In genomic region chr11:94933584-94933983, GRCm38 (mm10) we compare ENCODE assay signal across 12 mouse cellular contexts. TPM values are rescaled to one million over a fixed set of nuclear protein-coding genes. Genes with fewer than 3 reads are reported as not detected.
DNase-seq lines count a peak whose midpoint lies in the region; ATAC-seq and TF ChIP-seq lines count a peak whose summit lies in the region.
"Had no signal": no experiment of that assay in that cellular context is flagged by ENCODE, and none has a peak within 500 bp of the region (broad histone marks: within the 10 kb centered on the region; RNA-seq: fewer than 3 reads in every experiment).

No protein-coding gene starts in this region.

- H3K4me1 ChIP-seq in lung, embryonic 16.5 days (replicated peaks; ENCODE audit: control insufficient read depth, insufficient read depth, low read length), result peaks cover 29% of the 10 kb centered on the region
- peaks cover 56% of the 10 kb centered on the region for H3K4me1 ChIP-seq in heart, embryonic 15.5 days (replicated peaks)
- peaks cover 11% of the 10 kb centered on the region for H3K4me1 ChIP-seq in small intestine, adult 2 months (ENCODE audit: control insufficient read depth, insufficient read depth, insufficient read length, low read length)
- H3K4me1 ChIP-seq in midbrain, embryonic 15.5 days, result peaks cover 17% of the 10 kb centered on the region

- no peaks in the 10 kb centered on the region for H3K36me3 ChIP-seq in lung, embryonic 16.5 days (ENCODE audit: control insufficient read depth, insufficient read depth, low read length)
- no peaks in the 10 kb centered on the region for H3K36me3 ChIP-seq in heart, embryonic 15.5 days
- no peaks in the 10 kb centered on the region for H3K36me3 ChIP-seq in small intestine, adult 2 months (ENCODE audit: control insufficient read depth, insufficient read depth, low read length)
- H3K36me3 ChIP-seq in midbrain, embryonic 15.5 days (replicated peaks), result no peaks in the 10 kb centered on the region

- peak overlapping the region; percentile 85 for H3K27ac ChIP-seq in gastrocnemius, adult 2 months
- peak overlapping the region; percentile 90 for H3K27ac ChIP-seq in lung, embryonic 16.5 days (ENCODE audit: low read length)
- H3K27ac ChIP-seq in heart, embryonic 15.5 days, result peak overlapping the region; percentile 66
- H3K27ac ChIP-seq in small intestine, adult 2 months (ENCODE audit: insufficient read depth, low read depth, low read length), result peak overlapping the region; percentile 25; the same call in 1 of the 2 replicates
- H3K27ac ChIP-seq in midbrain, embryonic 15.5 days, result no peak overlapping the region

- H3K27me3 ChIP-seq in lung, embryonic 16.5 days (ENCODE audit: control insufficient read depth, insufficient read depth, low read depth, low read length), result peaks cover 4% of the 10 kb centered on the region; the same call in 1 of the 2 replicates
- H3K27me3 ChIP-seq in heart, embryonic 15.5 days, result peaks cover 41% of the 10 kb centered on the region
- H3K27me3 ChIP-seq in small intestine, adult 2 months (ENCODE audit: control insufficient read depth, insufficient read depth, low read length), result peaks cover 7% of the 10 kb centered on the region; the same call in 1 of the 2 replicates
- peaks cover 46% of the 10 kb centered on the region for H3K27me3 ChIP-seq in midbrain, embryonic 15.5 days (replicated peaks)

- H3K4me2 ChIP-seq in lung, embryonic 16.5 days (ENCODE audit: low read depth, low read length), result peak overlapping the region; percentile 1; the same call in 1 of the 2 replicates
- H3K4me2 ChIP-seq in heart, embryonic 15.5 days, result peak overlapping the region; percentile 23; the same call in 1 of the 2 replicates
- no peak overlapping the region for H3K4me2 ChIP-seq in midbrain, embryonic 15.5 days

- no peaks in the 10 kb centered on the region for H3K9me3 ChIP-seq in lung, embryonic 16.5 days (ENCODE audit: control insufficient read depth, low read length)
- no peaks in the 10 kb centered on the region for H3K9me3 ChIP-seq in heart, embryonic 15.5 days (replicated peaks)
- no peaks in the 10 kb centered on the region for H3K9me3 ChIP-seq in midbrain, embryonic 15.5 days

- 5% methylated on average over 8 of the region's 8 CpGs for WGBS in lung, embryonic 16.5 days
- 29% methylated on average over 8 of the region's 8 CpGs for WGBS in heart, embryonic 15.5 days
- 48% methylated on average over 8 of the region's 8 CpGs for WGBS in small intestine, adult 2 months
- 21% methylated on average over 8 of the region's 8 CpGs for WGBS in midbrain, embryonic 15.5 days

- peak; percentile 8; the same call in 1 of the 2 replicates for ATAC-seq in lung, embryonic 16.5 days (ENCODE audit: low read depth)
- no peak for ATAC-seq in heart, embryonic 15.5 days (replicated peaks; ENCODE audit: insufficient number of reproducible peaks, insufficient read depth, low FRiP score, low read depth)
- no peak for ATAC-seq in midbrain, embryonic 15.5 days (replicated peaks)
- ATAC-seq: forebrain, postnatal 0 days had no signal

- H3K9ac ChIP-seq in lung, embryonic 16.5 days (ENCODE audit: low read length), result peak overlapping the region; percentile 35
- no peak overlapping the region for H3K9ac ChIP-seq in heart, embryonic 15.5 days
- H3K9ac ChIP-seq in midbrain, embryonic 15.5 days, result no peak overlapping the region
- H3K9ac ChIP-seq: forebrain, postnatal 0 days had no signal

- TF ChIP-seq POLR2A in small intestine, adult 2 months (IDR thresholded peaks at IDR 0.05; ENCODE audit: low read depth, low read length), result no peak

- intact Hi-C loops in gastrocnemius, adult 2 months (cut with DNase I), result no loop called here

- TF ChIP-seq CTCF in gastrocnemius, adult 2 months (IDR thresholded peaks at IDR 0.05), result no peak
- TF ChIP-seq CTCF in small intestine, adult 2 months (IDR thresholded peaks at IDR 0.05; ENCODE audit: extremely low read depth, insufficient read length, insufficient replicate concordance, low read depth, low read length), result no peak

- DNase-seq in gastrocnemius, adult 2 months, result peak; percentile 77
- no peak for DNase-seq in gastrocnemius, adult 18-20 months (ENCODE audit: low spot score)
- no peak for DNase-seq in lung, postnatal 14 days
- no peak for DNase-seq in frontal cortex, adult 2 months (ENCODE audit: extremely low spot score in 1 of 2, low spot score in 1 of 2)
- DNase-seq: forebrain, postnatal 0 days; layer of hippocampus, postnatal 36 days; right cerebral cortex, postnatal 4 days had no signal

- H3K4me3 ChIP-seq in gastrocnemius, adult 2 months, result peak overlapping the region; percentile 52
- no peak overlapping the region for H3K4me3 ChIP-seq in lung, embryonic 16.5 days (ENCODE audit: low read length)
- no peak overlapping the region for H3K4me3 ChIP-seq in heart, embryonic 15.5 days
- no peak overlapping the region for H3K4me3 ChIP-seq in small intestine, adult 2 months (ENCODE audit: low read depth, low read length)
- H3K4me3 ChIP-seq in midbrain, embryonic 15.5 days, result no peak overlapping the region

RNA-seq across cellular contexts. Expression of gene Col1a1, which starts 2.4 kb away (rescaled TPM):
- 100 to 1,000 TPM; 154 to 483 TPM for total RNA-seq in gastrocnemius, adult 2 months (2021)
- total RNA-seq in gastrocnemius, adult 18-20 months (2021), result 10 to 100 TPM; 64.6 to 65.0 TPM
- 1,180 and 1,421 TPM in 2 replicates for polyA plus RNA-seq in lung, embryonic 16.5 days (2015; fragmentation: Nextera tagmentation; extraction: Ambion mirVana)
- polyA plus RNA-seq in heart, embryonic 15.5 days (2015; fragmentation: Nextera tagmentation; extraction: Ambion mirVana), result 825 and 1,122 TPM in 2 replicates
- 49.0 and 51.1 TPM in 2 replicates for polyA plus RNA-seq in small intestine, adult 2 months (2012; rRNA removed)
- polyA plus RNA-seq in midbrain, embryonic 15.5 days (2015; fragmentation: Nextera tagmentation; extraction: Ambion mirVana), result 82.7 and 92.9 TPM in 2 replicates
- polyA plus RNA-seq in frontal cortex, adult 2 months (2012; rRNA removed), result 6.9 and 8.7 TPM in 2 replicates

RNA-seq across cellular contexts. Expression of gene Hils1, which starts 33.8 kb away (rescaled TPM):
- total RNA-seq in gastrocnemius, adult 2 months (2021), result not detected
- total RNA-seq in gastrocnemius, adult 18-20 months (2021), result not detected
- not detected in 2 replicates for polyA plus RNA-seq in lung, embryonic 16.5 days (2015; fragmentation: Nextera tagmentation; extraction: Ambion mirVana)
- polyA plus RNA-seq in heart, embryonic 15.5 days (2015; fragmentation: Nextera tagmentation; extraction: Ambion mirVana), result 0.15 and 0.22 TPM in 2 replicates
- 0.14 TPM in 1 of 2 replicates, not detected in the other for polyA plus RNA-seq in small intestine, adult 2 months (2012; rRNA removed)
- not detected in 2 replicates for polyA plus RNA-seq in midbrain, embryonic 15.5 days (2015; fragmentation: Nextera tagmentation; extraction: Ambion mirVana)
- polyA plus RNA-seq in frontal cortex, adult 2 months (2012; rRNA removed), result not detected in 2 replicates
- total RNA-seq: forebrain, postnatal 0 days; layer of hippocampus, postnatal 36 days had no signal
- polyA plus RNA-seq: C2C12; forebrain, postnatal 0 days had no signal

RNA-seq across cellular contexts. Expression of gene Sgca, which starts 42.5 kb away (rescaled TPM):
- 100 to 1,000 TPM; 252 to 278 TPM for total RNA-seq in gastrocnemius, adult 2 months (2021)
- total RNA-seq in gastrocnemius, adult 18-20 months (2021), result 100 to 1,000 TPM; 283 to 304 TPM
- polyA plus RNA-seq in lung, embryonic 16.5 days (2015; fragmentation: Nextera tagmentation; extraction: Ambion mirVana), result 1.3 and 1.4 TPM in 2 replicates
- polyA plus RNA-seq in heart, embryonic 15.5 days (2015; fragmentation: Nextera tagmentation; extraction: Ambion mirVana), result 22.1 and 24.7 TPM in 2 replicates
- 1.7 and 3.7 TPM in 2 replicates for polyA plus RNA-seq in small intestine, adult 2 months (2012; rRNA removed)
- not detected in 2 replicates for polyA plus RNA-seq in midbrain, embryonic 15.5 days (2015; fragmentation: Nextera tagmentation; extraction: Ambion mirVana)
- polyA plus RNA-seq in frontal cortex, adult 2 months (2012; rRNA removed), result 1.1 and 1.4 TPM in 2 replicates
- total RNA-seq: forebrain, postnatal 0 days had no signal

RNA-seq across cellular contexts. Expression of gene Ppp1r9b, which starts 57.3 kb away (rescaled TPM):
- 10 to 100 TPM; 18.3 to 25.7 TPM for total RNA-seq in gastrocnemius, adult 2 months (2021)
- total RNA-seq in gastrocnemius, adult 18-20 months (2021), result 10 to 100 TPM; 16.1 to 24.5 TPM
- 8.2 and 8.3 TPM in 2 replicates for polyA plus RNA-seq in lung, embryonic 16.5 days (2015; fragmentation: Nextera tagmentation; extraction: Ambion mirVana)
- polyA plus RNA-seq in heart, embryonic 15.5 days (2015; fragmentation: Nextera tagmentation; extraction: Ambion mirVana), result 5.0 and 6.6 TPM in 2 replicates
- 17.0 and 29.4 TPM in 2 replicates for polyA plus RNA-seq in small intestine, adult 2 months (2012; rRNA removed)
- polyA plus RNA-seq in midbrain, embryonic 15.5 days (2015; fragmentation: Nextera tagmentation; extraction: Ambion mirVana), result 20.5 and 22.2 TPM in 2 replicates
- 296 and 312 TPM in 2 replicates for polyA plus RNA-seq in frontal cortex, adult 2 months (2012; rRNA removed)
